Mouse (Mus musculus): Measurements from ENCODE around the gene G3bp2.

Gene G3bp2

GRCm38 (mm10) chr5:92011756-92012155 is 71.8 kb downstream of the G3bp2 start:
- DNase-seq (ENCODE audit: low spot score), result no peak

GRCm38 (mm10) chr5:92009827-92010226 is 73.7 kb downstream of the G3bp2 start:
- DNase-seq (ENCODE audit: low spot score), result no peak

- DNase-seq (ENCODE audit: low spot score), result peak; percentile 9
Measured at GRCm38 (mm10) chr5:92003011-92003410, 80.5 kb downstream of the G3bp2 start.

Data from layer of hippocampus, adult 9-10 months (tissue).